In genomic region chr11:31670468-31670921, GRCm38 (mm10) we compare ENCODE assay signal across 8 mouse cellular contexts. TPM values are rescaled to one million over a fixed set of nuclear protein-coding genes. Genes with fewer than 3 reads are reported as not detected.
DNase-seq lines count a peak whose midpoint lies in the region; ATAC-seq lines count a peak whose summit lies in the region.

No protein-coding gene starts in this region.

- no peaks in the 10 kb centered on the region for H3K27me3 ChIP-seq in lung, embryonic 15.5 days
- H3K27me3 ChIP-seq in forebrain, embryonic 14.5 days (replicated peaks; ENCODE audit: control insufficient read depth, insufficient read depth, low read length) = no peaks in the 10 kb centered on the region
- H3K27me3 ChIP-seq in neural tube, embryonic 14.5 days (ENCODE audit: control insufficient read depth, insufficient read depth, low read length) = no peaks in the 10 kb centered on the region

- H3K36me3 ChIP-seq in lung, embryonic 15.5 days = peaks cover 34% of the 10 kb centered on the region
- H3K36me3 ChIP-seq in forebrain, embryonic 14.5 days (ENCODE audit: control insufficient read depth, insufficient read depth, low read length) = peaks cover 35% of the 10 kb centered on the region
- peaks cover 30% of the 10 kb centered on the region for H3K36me3 ChIP-seq in neural tube, embryonic 14.5 days (ENCODE audit: control insufficient read depth, insufficient read depth, low read length)

- H3K4me3 ChIP-seq in lung, embryonic 15.5 days = peak overlapping the region; percentile 94
- peak overlapping the region; percentile 88 for H3K4me3 ChIP-seq in forebrain, embryonic 14.5 days (ENCODE audit: low read depth, low read length)
- peak overlapping the region; percentile 94; the same call in 1 of the 2 replicates for H3K4me3 ChIP-seq in neural tube, embryonic 14.5 days (ENCODE audit: low read depth, low read length)

- H3K9me3 ChIP-seq in lung, embryonic 15.5 days = no peaks in the 10 kb centered on the region
- H3K9me3 ChIP-seq in forebrain, embryonic 14.5 days (replicated peaks; ENCODE audit: control insufficient read depth, low read length) = no peaks in the 10 kb centered on the region
- no peaks in the 10 kb centered on the region for H3K9me3 ChIP-seq in neural tube, embryonic 14.5 days (ENCODE audit: control insufficient read depth, low read length)

- H3K4me2 ChIP-seq in lung, embryonic 15.5 days = peak overlapping the region; percentile 62
- H3K4me2 ChIP-seq in forebrain, embryonic 14.5 days (ENCODE audit: low read length) = peak overlapping the region; percentile 51
- H3K4me2 ChIP-seq in neural tube, embryonic 14.5 days (ENCODE audit: low read depth, low read length) = peak overlapping the region; percentile 55

- H3K4me1 ChIP-seq in lung, embryonic 15.5 days = peaks cover 19% of the 10 kb centered on the region
- H3K4me1 ChIP-seq in forebrain, embryonic 14.5 days (ENCODE audit: control insufficient read depth, insufficient read depth, low read length) = peaks cover 8% of the 10 kb centered on the region
- peaks cover 17% of the 10 kb centered on the region for H3K4me1 ChIP-seq in neural tube, embryonic 14.5 days (ENCODE audit: control insufficient read depth, insufficient read depth, low read length)

- 64% methylated on average over 5 of the region's 5 CpGs for WGBS in lung, embryonic 15.5 days
- 58% methylated on average over 5 of the region's 5 CpGs for WGBS in forebrain, embryonic 14.5 days
- WGBS in neural tube, embryonic 14.5 days = 72% methylated on average over 5 of the region's 5 CpGs

- no peak overlapping the region for H3K27ac ChIP-seq in lung, embryonic 15.5 days
- no peak overlapping the region for H3K27ac ChIP-seq in forebrain, embryonic 14.5 days (ENCODE audit: low read depth, low read length)
- no peak overlapping the region for H3K27ac ChIP-seq in neural tube, embryonic 14.5 days (ENCODE audit: low read depth, low read length)

- H3K9ac ChIP-seq in lung, embryonic 15.5 days = peak overlapping the region; percentile 15; the same call in 1 of the 2 replicates
- peak overlapping the region; percentile 45; the same call in 1 of the 2 replicates for H3K9ac ChIP-seq in forebrain, embryonic 14.5 days (ENCODE audit: low read length)
- H3K9ac ChIP-seq in neural tube, embryonic 14.5 days (replicated peaks; ENCODE audit: low read depth, low read length) = no peak overlapping the region

- ATAC-seq in lung, embryonic 15.5 days (ENCODE audit: borderline replicate concordance, extremely low read depth, low FRiP score, low TSS enrichment) = no peak
- ATAC-seq in forebrain, embryonic 14.5 days = no peak
- no peak for ATAC-seq in neural tube, embryonic 14.5 days (ENCODE audit: low read depth)

- no peak for DNase-seq in lung, postnatal 36 days
- DNase-seq in forebrain, embryonic 14.5 days (ENCODE audit: low spot score) = no peak
- DNase-seq in kidney, postnatal 10 days = peak; percentile 47
- DNase-seq in cerebellum, postnatal 10 days = no peak
- DNase-seq in adipocyte (ENCODE audit: low spot score) = no peak
- no peak for DNase-seq in urinary bladder, postnatal 10 days (ENCODE audit: low spot score)

RNA-seq across cellular contexts. Expression of gene Bod1, which starts 1.2 kb away (rescaled TPM):
- 86.6 and 87.5 TPM in 2 replicates for polyA plus RNA-seq in lung, embryonic 15.5 days (2015; fragmentation: Nextera tagmentation; extraction: Ambion mirVana)
- 154 and 184 TPM in 2 replicates for polyA plus RNA-seq in forebrain, embryonic 14.5 days (2014; fragmentation: Nextera tagmentation; extraction: Ambion mirVana)
- polyA plus RNA-seq in neural tube, embryonic 14.5 days (2014; fragmentation: Nextera tagmentation; extraction: Ambion mirVana) = 142 and 153 TPM in 2 replicates
